Mouse (Mus musculus): Measurements from ENCODE around the gene 1810010D01Rik.

1810010D01Rik gene

DNA sequence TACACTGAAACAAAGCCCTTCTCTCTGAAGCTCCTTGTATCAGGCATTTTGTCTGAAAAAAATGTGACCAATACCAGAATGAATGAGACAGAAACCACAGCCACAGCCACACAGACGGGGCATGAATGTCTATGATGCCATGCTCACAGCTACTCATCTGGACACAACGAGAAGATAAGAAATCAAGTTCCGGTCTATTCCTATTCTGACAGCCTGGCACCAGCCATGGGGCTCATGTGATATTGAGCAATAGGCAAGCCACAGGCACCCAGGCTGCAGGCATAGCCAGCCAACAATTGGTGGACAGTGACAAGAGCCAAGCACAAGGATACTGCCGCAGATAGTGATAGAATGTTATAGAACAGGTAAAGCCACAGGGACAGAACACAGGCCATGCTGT lies 7.6 kb upstream of the 1810010D01Rik start:
- DNase-seq (ENCODE audit: extremely low read depth, low read depth): no peak

- no peak for DNase-seq (ENCODE audit: extremely low read depth, low read depth)
Measured at GRCm38 (mm10) chr7:145211680-145212659, 4.1 kb upstream of the 1810010D01Rik start.

DNA sequence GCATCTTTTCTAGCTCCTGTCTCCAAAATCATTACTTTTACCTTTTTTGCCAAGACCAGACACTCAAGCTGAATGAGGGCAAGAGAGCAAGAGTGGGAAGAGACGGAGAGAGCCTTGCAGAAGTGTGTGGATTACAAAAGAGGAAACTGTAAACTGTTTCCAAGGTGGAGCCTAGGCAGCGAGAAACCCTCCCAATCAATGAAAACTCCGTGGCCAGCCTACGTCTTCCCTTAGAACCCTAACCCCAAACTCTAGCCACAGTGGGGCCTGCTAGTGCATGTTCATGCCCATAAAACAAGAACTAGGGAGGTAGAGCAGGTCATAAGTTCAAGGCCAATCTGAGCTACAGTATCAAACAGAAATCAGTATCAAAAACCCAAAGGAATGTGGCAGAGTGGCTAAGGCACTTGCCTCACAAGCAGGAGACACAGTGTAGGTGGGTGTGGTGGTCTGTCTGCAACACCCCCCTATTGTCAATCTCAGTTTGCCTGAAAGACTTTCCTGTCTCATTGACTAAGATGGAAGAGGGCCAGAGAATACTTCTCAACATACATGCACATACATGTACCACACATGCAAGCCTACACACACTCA lies 2.7 kb upstream of the 1810010D01Rik start:
- no peak for DNase-seq (ENCODE audit: extremely low read depth, low read depth)

DNA sequence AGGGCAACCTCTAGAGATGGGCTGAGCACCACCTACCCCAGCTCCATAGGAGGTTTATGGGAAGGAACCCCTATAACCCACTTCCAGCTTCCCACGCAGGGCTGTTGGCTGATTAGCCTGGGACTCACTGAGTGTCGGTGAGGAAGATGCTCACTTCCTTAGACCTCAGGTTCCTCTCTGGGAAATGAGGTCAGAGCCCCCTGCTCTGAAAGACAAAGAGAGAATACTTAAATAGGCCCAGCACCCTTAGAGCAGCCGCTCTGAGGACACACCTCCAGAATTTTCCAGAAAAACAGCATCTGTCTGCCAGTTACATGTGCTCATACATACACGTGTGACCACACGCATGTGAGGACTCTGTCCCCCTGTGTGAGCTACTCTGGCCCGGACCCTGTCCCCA lies 1.1 kb downstream of the 1810010D01Rik start:
- DNase-seq (ENCODE audit: extremely low read depth, low read depth): no peak

DNA sequence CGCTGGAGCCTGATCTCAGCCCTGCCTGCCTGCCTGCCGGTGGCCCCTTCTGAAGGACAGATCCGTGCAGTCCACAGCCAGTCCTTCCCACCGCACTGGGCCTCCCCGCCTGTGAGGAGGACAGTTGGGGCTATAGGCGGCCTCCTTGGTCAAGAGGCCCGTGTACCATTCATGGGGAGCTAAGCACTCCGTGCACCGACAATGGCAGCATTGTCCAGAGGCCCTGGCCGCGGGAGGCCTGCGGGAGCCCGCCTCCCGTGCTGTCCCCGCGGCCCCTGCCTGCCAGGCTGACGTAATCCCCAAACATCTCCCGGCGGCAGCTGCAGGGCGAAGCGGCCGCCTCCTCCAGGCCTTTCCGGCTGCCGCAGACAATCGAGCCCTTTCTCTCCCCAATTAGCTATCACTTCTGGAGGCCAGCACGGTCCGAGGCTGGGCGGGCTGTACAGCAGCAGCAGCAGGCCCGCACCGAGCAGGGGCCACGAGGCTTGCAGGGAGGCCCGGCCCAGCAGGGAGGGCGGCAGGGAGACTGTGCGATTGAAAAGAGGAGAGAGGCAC lies 1.8 kb downstream of the 1810010D01Rik start:
- no peak for DNase-seq (ENCODE audit: extremely low read depth, low read depth)

DNA sequence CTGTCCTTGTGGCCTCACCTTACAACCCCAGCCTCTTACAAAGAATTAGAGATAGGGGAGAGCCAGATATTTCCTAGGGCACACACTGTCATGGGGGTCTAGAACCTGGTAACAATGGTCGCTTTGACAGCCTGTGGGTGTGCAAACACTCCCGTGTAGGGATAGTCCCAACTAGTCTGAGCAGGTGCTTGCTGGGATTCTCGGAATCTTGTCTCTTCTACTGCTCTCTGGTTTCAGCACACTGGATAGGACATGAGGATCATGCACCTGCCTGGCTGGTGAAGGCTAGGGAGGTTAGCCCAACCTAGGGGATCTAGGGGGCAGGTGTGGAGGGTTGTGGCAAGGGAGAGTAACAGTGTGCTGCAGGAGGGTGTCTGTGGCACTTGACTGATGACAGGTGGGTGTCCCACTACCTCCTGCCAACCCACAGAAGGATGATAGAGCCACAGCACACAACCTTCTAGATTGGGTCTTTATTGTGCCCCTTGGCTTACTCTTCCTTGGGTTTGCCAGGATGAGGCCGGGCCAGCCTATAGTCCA lies 2.5 kb downstream of the 1810010D01Rik start:
- DNase-seq (ENCODE audit: extremely low read depth, low read depth): no peak

- DNase-seq (ENCODE audit: extremely low read depth, low read depth): no peak
Measured at GRCm38 (mm10) chr7:145199711-145200110, 8.2 kb downstream of the 1810010D01Rik start.

DNA sequence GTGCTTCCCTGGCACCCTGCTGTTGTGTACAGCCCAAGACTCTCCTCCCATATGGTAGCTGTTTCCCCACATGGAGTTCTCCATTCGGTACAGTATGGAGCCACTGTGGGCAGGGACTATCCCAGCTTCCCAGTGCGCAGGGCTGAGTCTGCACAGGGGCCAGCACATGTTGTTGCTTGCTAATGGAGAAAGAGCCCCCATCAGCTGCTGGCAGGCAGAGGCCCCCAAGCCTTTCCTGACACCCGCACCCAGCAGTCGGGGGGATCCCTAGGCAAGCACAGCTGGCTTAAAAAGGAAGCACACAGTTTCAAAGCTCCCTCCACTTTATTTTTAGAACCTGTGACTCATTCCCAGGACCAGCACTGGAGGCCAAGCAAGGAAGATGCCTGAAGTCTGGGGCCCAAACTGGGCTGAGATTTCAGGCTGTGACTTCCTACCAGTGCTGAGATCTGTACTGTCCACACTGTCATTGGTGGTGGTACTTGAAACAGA lies 9.7 kb downstream of the 1810010D01Rik start:
- DNase-seq (ENCODE audit: extremely low read depth, low read depth): no peak

DNA sequence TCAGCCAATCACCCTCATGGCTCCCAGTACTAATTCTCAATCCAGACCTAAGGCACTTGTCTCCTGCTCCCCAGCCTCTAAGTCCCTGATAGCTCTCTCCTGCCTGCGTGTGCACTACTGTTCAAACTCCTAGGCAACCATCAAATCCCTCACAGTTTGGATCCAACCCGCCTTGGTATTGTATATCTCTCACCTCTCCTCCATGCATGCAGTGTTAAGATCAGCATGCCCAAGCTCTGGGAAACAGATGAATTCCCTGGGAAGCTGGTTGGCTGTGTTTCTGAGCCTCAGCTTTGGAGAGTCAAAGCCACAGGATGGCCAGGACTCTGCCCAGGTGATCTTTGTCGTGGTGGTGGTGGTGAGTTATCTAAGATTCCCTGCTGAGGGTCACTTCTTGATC lies 10.2 kb downstream of the 1810010D01Rik start:
- DNase-seq (ENCODE audit: extremely low read depth, low read depth): no peak

GRCm38 (mm10) chr7:145197042-145197441 lies 10.9 kb downstream of the 1810010D01Rik start:
- no peak for DNase-seq (ENCODE audit: extremely low read depth, low read depth)

DNA sequence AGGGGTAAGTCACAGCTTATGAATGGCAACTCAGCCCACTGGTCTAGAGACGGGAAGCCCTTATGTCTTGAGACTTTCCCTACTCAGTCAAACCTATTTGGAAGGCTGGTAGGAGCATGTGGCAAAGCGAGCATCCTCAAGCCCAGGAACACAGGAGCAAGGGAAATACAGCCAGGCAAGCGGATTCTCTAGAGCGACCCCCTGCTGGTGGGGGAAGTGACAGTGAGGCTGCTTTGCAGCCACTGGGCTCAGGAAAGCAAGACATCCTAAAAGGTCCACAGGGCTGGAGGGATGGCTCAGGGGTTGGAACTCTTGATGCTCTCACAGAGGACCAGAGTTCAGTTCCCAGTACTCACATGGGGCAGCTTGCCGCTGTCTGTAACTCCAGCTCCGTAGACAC lies 11.6 kb downstream of the 1810010D01Rik start:
- no peak for DNase-seq (ENCODE audit: extremely low read depth, low read depth)

DNA sequence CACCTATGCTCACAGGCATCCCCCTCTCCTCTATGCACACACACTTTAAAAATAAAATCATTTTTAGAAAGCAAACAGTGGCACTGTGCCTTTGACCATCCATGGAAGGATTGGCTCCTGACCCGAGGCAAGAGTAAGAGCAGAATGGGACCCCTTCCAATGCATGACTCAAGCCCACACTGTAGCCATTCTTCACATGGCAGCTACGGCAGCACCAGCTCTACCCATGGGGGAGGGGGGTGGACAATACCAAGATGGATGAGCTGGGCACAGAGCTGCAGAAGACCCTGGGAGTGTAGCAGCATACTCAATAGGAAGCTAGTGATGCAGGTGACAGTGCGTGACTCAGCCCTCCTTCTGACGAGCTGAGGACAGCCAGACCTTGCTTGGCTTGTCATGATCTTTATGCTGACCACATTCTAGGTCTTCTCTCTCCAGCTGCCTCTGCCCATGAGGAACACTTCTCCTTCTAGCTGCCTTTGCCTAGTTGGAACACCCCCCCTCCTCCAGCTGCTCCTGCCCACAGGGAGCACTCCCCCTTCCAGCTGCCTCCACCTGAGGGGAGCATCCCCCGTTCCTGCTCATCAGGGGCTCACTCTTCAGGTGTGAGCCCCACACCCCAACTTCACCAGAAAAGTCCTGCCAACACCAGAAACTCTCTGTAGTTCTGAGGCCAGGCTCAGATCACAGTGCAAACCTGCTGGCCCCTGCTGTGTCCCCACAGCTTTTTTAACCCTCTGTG lies 12.6 kb downstream of the 1810010D01Rik start:
- DNase-seq (ENCODE audit: extremely low read depth, low read depth): no peak

GRCm38 (mm10) chr7:145194455-145195161 lies 13.3 kb downstream of the 1810010D01Rik start:
- no peak for DNase-seq (ENCODE audit: extremely low read depth, low read depth)

GRCm38 (mm10) chr7:145192836-145193235 lies 15.1 kb downstream of the 1810010D01Rik start:
- no peak for DNase-seq (ENCODE audit: extremely low read depth, low read depth)

DNA sequence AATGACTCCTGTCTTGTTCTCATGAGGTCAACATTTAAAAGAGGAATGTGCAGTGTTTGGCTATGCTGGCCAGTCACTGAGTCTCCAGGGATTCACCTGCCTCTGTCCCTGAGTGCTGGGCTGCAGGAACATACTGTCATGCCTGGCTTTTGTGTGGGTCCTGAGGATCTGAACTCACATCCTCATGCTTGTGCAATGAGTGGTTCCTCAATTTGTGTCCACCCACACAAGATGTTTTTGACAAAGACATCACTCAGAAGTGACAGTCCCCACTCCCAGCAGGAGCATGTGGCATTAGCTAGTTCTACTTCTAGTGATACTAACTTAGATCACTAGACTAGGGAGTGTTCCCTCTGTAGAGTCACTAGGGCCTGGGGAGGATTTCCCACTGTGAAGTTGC lies 17.4 kb downstream of the 1810010D01Rik start:
- no peak for DNase-seq (ENCODE audit: extremely low read depth, low read depth)

GRCm38 (mm10) chr7:145189342-145189741 lies 18.6 kb downstream of the 1810010D01Rik start:
- no peak for DNase-seq (ENCODE audit: extremely low read depth, low read depth)

DNA sequence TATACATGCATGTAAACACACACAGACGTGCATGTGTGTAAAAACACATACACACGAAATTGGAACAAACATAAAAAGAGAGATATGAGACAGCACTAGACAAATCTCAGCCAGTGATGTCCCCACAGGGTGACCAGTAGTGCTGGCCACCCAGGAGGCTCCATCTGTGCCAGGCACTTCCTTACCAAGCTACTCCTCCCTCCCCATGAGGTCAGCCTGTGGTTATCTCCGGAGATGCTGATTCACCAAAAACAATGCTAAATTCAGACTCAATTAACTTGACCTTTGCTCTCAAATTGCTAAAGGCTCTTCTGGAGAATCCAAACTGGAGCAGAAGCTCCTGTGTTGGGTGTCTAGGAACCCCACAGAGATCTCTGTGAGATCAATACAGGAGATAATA lies 20.1 kb downstream of the 1810010D01Rik start:
- DNase-seq (ENCODE audit: extremely low read depth, low read depth): no peak

- DNase-seq (ENCODE audit: extremely low read depth, low read depth): no peak
Measured at GRCm38 (mm10) chr7:145182388-145182787, 25.5 kb downstream of the 1810010D01Rik start.

DNA sequence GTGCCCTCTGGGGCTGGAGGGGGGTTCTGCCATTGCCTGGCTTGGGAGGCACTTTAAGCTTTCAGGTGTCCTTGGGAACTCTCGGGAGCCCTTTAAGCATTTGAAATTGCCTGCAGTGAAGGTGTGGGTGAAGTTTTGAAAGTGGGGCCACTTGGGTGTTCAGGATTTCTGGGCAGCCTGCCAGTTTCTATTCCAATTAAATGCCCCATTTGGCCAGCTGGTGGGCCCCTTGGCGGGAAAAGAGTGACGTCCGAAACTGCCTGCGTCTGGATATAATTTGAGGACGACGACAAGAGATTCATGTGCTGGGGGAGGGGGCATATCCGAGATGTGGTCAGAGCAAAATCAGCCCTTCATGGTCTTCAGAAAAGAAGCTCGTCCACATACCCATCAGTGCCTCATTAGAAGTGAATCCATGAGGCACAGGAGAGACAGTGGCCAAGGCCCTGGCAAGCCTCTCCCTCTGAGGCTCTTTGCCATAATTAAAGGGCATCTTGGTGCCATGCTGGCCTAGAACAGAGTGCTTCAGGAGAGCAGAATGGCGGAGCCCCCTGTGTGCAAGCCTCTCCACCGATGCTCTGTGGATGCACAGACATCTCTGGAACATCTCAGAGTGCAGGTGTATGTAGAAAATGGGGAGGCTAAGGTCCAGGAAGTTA lies 26.4 kb downstream of the 1810010D01Rik start:
- no peak for DNase-seq (ENCODE audit: extremely low read depth, low read depth)

DNA sequence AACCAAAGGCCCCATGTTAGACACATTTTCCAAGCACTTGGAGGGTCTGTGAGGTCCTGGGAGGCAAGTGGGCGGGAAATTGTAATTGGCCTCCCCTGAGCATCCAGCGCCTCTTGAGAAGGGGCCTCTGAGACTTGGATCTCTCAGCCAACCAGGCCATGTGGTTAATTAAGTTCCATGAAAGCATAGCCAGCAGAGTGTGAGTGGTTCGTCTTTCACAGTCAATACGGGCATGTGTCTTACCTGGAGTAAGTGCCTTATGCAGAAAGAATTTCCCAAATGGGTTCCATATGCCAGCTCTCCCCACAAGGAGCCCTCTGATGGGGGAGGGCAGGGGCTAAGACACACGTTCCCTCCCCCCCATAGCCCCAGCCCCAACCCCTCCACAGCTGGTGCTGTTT lies 28.2 kb downstream of the 1810010D01Rik start:
- no peak for DNase-seq (ENCODE audit: extremely low read depth, low read depth)
